Mouse (Mus musculus) cortical plate, adult 2 months (tissue): ENCODE data around the gene Asb4.

ENCODE experiments used
- CTCF ChIP-seq: fragments of 200-500 bp; IDR thresholded peaks from 2 replicates; pipeline ENCODE4 v1.5.1; 2011; ENCODE audit warnings: mild to moderate bottlenecking, control low read depth, low read length; ENCODE audit not compliant: insufficient read depth; ENCODE audit errors: extremely low read depth
- POLR2A ChIP-seq: fragments of 200-500 bp; IDR thresholded peaks from 2 replicates; pipeline ENCODE4 v1.6.1; 2011; ENCODE audit warnings: mild to moderate bottlenecking, low read length, control low read depth; ENCODE audit not compliant: insufficient read depth; ENCODE audit errors: extremely low read depth

DNA sequence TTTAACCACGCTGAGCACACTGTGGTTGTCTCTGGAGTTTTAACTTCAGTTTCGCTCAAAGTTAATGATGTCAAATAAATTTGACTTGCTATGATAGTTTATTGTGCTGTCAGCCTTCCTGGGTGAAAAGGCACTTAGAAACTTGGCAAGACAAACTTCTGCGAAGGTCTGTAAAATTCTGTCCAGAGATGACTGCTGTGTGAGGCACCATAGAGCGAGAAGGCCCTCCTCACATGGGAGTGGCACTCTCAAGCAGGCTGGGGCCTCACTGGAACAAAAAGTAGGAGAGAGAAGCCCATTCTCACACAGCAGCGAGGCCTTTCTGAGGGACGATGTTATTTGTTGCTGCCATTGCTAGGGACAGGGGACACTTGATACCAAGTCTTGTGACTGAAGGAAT, 58.0 kb downstream of the Asb4 start:
- TF ChIP-seq CTCF (no peak), POLR2A (no peak)
